Mouse (Mus musculus): ENCODE measurements around the gene Nnmt.

DNA sequence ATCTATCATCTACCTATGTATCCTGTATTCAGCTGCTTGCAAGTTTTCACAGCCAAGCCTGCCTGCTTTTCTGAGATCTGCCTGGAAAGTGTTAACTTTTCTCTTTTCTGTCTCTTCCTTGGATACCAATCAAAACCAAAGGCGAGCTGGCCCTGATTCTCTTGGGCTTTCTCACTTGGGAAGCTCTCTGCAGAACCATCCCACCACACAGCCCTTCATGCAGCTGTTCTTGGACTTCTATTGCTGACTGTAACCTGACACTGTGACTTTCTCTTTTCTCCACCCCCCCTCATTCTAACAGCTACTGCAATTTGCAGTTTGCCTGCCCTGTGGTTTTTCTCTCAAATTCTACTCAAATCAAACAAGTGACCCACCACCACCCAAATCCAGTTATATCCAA lies 6.1 kb upstream of the Nnmt start:
- TF ChIP-seq POLR2A (IDR thresholded peaks at IDR 0.05; ENCODE audit: control insufficient read depth, low read depth, low read length): no peak
- TF ChIP-seq CTCF (IDR thresholded peaks at IDR 0.05; ENCODE audit: control insufficient read depth, insufficient read depth, insufficient replicate concordance, low read depth, low read length): no peak

Measured in testis, adult 2 months (tissue).